Mouse (Mus musculus) ovary, adult 18-20 months (tissue): ENCODE measurements around the gene Prkag1.

Source experiments
- DNase-seq: peaks from one replicate; pipeline ENCODE4 v3.0.0; 2022; ENCODE audit warnings: low spot score, mixed read lengths

The Prkag1 gene

DNA sequence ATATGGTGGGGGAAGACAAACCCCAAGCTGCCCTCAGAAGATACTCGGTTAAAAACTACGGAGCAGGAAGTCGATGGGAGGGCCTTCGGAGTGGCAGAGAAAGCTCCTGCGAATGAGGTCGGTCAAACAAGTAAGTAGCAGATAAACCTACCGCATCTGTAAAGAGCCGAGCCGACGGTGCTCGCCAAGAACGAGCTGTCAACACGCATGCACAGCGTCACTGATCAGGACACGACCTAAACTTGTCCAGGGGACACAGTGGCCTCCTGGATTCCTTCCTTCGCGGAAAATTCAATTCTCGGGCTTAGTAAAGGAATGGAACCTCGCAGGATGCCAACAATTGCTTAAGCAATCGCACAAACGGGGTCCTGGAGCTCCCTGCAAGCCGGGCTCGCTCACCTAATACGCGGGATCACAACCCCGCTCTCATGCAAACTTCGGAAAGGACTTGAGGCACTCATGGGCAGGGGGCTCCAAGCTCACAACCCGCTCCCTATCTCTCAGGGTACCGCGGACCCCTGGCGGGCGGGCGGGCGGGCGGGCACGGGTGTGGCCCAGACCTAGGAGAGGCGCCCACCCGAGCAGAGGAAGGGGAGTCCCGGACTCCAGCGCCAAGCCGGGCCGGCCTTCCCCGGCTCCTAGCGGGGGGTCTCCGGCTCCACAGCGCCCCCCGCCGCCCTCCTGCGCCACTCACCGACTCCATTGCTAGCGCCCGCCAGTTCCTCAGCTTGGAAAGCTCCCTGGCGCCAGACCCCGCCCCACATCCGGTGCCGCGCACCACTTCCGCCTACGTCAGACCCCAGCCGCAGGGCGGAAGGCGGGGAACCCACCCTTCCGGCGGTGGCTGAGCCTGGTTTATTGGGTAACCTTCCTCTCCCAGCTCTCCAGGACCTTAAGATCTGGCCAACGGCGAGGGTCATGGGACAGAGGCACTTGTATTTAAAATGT is at the start of gene Prkag1:
Gene Prkag1, minus strand, starts transcription at position 786 of the 948 bp plus-strand sequence.
- peak; percentile 94 for DNase-seq

DNA sequence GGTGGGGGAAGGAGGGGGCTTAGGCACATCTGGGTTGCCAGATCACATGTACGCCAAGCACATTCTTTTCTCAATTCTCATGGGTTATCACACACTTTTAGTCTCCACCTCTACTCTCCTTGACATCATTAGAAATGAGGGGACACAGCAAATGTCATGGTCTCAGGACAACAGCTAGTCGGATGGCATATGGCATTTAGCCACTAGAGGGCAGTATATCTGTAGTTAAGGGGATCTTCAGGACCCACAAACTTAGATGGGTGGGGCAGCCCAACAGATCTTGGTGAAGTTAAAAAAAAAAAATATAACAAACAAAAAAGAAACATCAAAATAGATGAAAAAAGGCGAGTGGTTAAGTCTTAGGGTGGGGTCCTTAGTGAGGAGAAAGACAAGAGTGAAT is 46.0 kb upstream of the Prkag1 start:
- no peak for DNase-seq

- DNase-seq = peak; percentile 85
Observed at GRCm38 (mm10) chr15:98871916-98872888, 40.9 kb upstream of the Prkag1 start.

DNA sequence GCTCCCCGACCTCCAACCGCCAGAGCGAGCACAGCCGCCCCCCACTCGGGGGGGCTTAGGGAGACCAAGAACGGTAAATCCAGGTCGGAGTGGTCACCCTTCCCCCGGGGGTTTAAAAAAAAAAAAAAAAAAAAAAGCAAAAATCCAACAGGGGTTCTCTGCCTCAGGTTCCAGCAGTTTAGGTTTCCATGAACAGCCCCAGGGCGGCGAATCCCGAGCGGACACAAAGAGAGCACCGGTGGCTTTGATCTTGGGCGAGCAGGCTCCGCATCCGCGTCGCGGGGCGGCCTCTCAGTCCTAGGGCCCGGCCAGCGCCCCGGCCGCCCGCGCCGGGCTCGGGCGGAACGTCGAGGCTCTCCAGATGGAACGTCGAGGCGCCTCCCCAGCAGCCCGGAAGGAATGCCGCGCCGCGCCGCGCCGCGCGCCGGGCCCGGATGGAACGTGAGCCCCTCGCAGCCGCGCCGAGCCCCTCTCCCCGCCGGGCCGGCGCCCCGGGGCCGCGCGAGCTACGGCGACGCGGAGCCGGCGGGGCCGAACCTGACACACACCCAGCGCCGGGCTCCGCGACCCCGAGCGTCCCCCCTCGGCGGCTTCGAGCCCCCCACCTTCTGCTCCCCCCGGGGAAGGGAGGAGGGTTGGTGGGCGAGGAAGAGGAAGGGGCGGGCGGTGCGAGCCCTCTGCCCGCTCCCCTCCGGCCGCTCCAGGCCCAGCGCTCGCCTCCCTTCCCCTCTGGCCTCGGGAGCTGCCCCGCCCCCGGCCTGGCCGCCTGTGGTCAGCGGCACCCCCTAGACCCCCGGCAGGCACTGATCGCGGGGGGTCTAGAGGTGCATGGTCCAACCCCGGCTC is 40.0 kb upstream of the Prkag1 start, which contains the start of gene Kmt2d:
Gene Kmt2d, minus strand, starts transcription at position 135 of the 846 bp plus-strand sequence.
- no peak for DNase-seq

- no peak for DNase-seq
Observed at GRCm38 (mm10) chr15:98870179-98871069, 39.1 kb upstream of the Prkag1 start.

GRCm38 (mm10) chr15:98869342-98870178 is 38.2 kb upstream of the Prkag1 start:
- no peak for DNase-seq

- DNase-seq = no peak
Observed at GRCm38 (mm10) chr15:98868346-98869063, 37.2 kb upstream of the Prkag1 start.

GRCm38 (mm10) chr15:98867321-98867720 is 36.0 kb upstream of the Prkag1 start:
- DNase-seq = no peak

DNA sequence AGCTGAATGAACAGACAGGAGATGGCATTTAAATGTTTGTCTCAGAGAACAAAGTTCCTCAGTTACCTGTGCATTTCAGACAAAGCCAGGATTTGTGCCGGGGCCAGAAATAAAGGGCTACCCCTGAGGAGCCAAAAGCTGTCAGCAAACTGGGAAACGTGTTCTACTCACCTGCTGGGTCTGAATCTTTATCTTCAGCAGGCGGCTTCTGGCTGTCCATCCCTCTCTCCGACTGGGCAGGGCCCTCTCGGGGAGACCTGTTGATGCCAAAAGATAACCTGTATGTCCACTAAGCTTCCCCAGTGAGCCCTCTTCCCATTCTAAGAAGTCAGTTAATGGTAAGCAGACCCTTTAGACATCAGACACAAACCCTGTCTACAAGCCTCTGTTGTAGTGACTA is 35.2 kb upstream of the Prkag1 start:
- no peak for DNase-seq

GRCm38 (mm10) chr15:98865771-98866170 is 34.5 kb upstream of the Prkag1 start:
- no peak for DNase-seq

- DNase-seq = no peak
Observed at GRCm38 (mm10) chr15:98864951-98865350, 33.6 kb upstream of the Prkag1 start.

GRCm38 (mm10) chr15:98863451-98863958 is 32.2 kb upstream of the Prkag1 start:
- no peak for DNase-seq

- DNase-seq = no peak
Observed at GRCm38 (mm10) chr15:98861701-98862410, 30.5 kb upstream of the Prkag1 start.

- no peak for DNase-seq
Observed at GRCm38 (mm10) chr15:98860921-98861320, 29.6 kb upstream of the Prkag1 start.

DNA sequence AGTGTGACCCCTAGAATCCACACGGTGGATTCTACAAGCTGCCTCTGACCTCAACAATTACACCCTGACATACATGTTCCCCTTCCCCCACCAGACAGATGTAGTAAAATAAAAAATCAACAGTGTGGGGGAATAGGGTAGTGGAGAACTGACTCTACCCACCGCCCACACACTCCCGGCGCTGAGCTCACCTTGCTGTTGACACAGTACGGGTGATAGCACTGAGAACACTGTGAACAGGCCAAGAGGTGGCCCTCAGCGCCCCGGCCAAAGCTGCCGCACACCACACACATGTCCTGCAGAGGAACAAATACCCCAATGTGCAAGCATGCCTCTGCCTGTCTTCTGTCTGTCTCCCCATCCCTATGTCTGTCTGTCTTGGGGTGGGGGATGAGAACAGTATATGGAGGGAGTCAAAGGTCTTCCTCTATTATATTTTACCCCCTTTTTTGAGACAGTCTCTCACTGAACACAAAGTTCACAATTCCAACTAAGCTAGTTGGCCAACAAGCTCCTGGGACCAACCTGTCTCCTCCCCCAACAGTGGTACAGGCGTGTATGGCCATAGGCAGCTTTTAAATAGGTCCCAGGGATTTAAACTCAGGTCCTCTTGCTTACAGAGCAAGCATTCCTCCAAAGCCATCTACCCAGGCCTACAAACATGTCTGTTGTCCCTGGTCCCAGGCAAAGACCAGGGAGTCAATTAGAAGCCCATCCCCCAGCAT is 28.2 kb upstream of the Prkag1 start:
- no peak for DNase-seq

GRCm38 (mm10) chr15:98854214-98854613 is 22.9 kb upstream of the Prkag1 start:
- DNase-seq = no peak
